Mouse (Mus musculus) forebrain, embryonic 16.5 days (tissue): ENCODE measurements around the gene P3h1. TPM values are rescaled to one million over a fixed set of nuclear protein-coding genes. Genes with fewer than 3 reads are reported as not detected.
"Not testable (repeated sequence)": the region's sequence is repeated elsewhere in the genome, so short reads cannot be mapped to it uniquely, and the experiment has no call there.

Source experiments
- ATAC-seq: fragments of 200-750 bp; cut with Nextera tagmentation; 2 replicates; pipeline ENCODE4 v1.8.0; 2017; ENCODE audit warnings: mild to moderate bottlenecking, moderate library complexity
- H3K27ac ChIP-seq: fragments of 300-500 bp; sonication (generic); 2 replicates; pipeline ENCODE4 v1.5.1; 2014; ENCODE audit warnings: low read length, control low read depth
- H3K27me3 ChIP-seq: fragments of 300-500 bp; sonication (generic); replicated peaks from 2 replicates; pipeline ENCODE4 v1.6.1; 2014; ENCODE audit warnings: low read length; ENCODE audit not compliant: control insufficient read depth, insufficient read depth
- H3K36me3 ChIP-seq: fragments of 300-500 bp; sonication (generic); 2 replicates; pipeline ENCODE4 v1.6.1; 2014; ENCODE audit not compliant: control insufficient read depth, insufficient read depth
- H3K4me1 ChIP-seq: fragments of 300-500 bp; sonication (generic); replicated peaks from 2 replicates; pipeline ENCODE4 v1.6.1; 2014; ENCODE audit warnings: low read length; ENCODE audit not compliant: control insufficient read depth, insufficient read depth
- H3K4me2 ChIP-seq: fragments of 300-500 bp; sonication (generic); 2 replicates; pipeline ENCODE4 v1.6.1; 2014; ENCODE audit warnings: mild to moderate bottlenecking, low read length, control low read depth
- H3K4me3 ChIP-seq: fragments of 300-500 bp; sonication (generic); replicated peaks from 2 replicates; pipeline ENCODE4 v1.5.1; 2014; ENCODE audit warnings: mild to moderate bottlenecking, low read length, control low read depth
- H3K9ac ChIP-seq: fragments of 300-500 bp; sonication (generic); replicated peaks from 2 replicates; pipeline ENCODE4 v1.6.1; 2014; ENCODE audit warnings: low read depth, low read length, control low read depth
- H3K9me3 ChIP-seq: fragments of 300-500 bp; sonication (generic); 2 replicates; pipeline ENCODE4 v1.6.1; 2016; ENCODE audit warnings: low read length; ENCODE audit not compliant: control insufficient read depth
- WGBS: fragments of 180-500 bp; shearing (Covaris S2); extraction: QIAGEN DNeasy Blood & Tissue Kit; methylation state at CpG from one replicate; pipeline ENCODE4 v1.1.7; 2014; 5-methylcytosine and 5-hydroxymethylcytosine counted together
- polyA plus RNA-seq: library from polyadenylated mRNA; unstranded; fragments of >200 nt; fragmentation: Nextera tagmentation; extraction: Ambion mirVana; gene quantifications from 2 replicates; pipeline ENCODE4 v1.2.1, GENCODE M21; 2015

Gene P3h1
- polyA plus RNA-seq, 1 experiment from 2014 or later: 9.3 TPM

DNA sequence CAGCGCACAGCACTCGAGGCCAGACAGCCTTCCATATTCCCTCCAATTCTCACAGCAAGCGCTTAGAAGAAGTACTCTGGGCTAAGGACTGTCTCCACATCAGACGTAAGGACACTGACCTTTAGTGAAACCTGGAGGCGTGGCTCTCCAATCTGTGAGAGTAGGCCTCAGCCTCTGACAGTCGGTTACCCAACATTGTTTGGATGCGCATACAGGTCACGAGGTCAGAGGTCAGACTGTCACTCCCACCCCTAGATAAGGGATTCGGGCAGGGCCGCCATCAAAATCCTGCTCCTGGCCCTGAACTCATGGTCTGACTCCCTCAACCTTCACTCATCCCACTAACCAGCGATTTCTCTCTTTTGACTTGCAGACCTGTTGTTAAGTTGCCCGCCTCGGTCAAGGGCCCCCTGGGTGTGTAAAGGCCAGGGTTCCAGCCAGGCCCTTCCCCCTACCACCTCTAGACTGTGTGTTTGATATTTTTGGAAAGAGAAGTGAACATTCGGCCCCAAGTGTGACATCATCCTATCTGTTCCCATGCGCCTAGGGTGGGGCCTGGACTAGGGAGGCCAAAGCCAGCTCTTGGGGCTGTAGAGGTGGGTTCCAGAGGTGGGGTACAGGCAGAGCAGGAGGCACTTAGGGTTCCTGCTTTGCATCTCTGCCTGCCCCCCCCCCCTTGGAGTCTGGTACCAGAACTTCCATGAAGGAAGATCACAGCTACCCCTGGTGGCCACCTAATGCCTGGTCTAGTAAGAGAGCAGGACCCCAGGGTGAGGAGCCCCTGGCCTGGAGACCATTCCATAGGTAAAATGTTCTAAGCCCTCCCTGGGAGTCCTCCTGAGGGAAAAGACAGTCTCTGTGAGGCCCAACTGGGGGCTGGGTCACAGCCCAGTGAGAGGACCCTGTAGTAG is 26.9 kb downstream of the P3h1 start:
- WGBS: 84% methylated on average over 15 of the region's 15 CpGs
- no peaks in the 10 kb centered on the region for H3K36me3 ChIP-seq
- no peaks in the 10 kb centered on the region for H3K27me3 ChIP-seq
- no peak overlapping the region for H3K27ac ChIP-seq
- no peak overlapping the region for H3K4me2 ChIP-seq
- no peak overlapping the region for H3K9ac ChIP-seq
- peaks cover 6% of the 10 kb centered on the region for H3K4me1 ChIP-seq
- no peaks in the 10 kb centered on the region for H3K9me3 ChIP-seq
- no peak overlapping the region for H3K4me3 ChIP-seq
- ATAC-seq: 0 out of 2 replicates have a peak, but pooled peaks have one; percentile 9

DNA sequence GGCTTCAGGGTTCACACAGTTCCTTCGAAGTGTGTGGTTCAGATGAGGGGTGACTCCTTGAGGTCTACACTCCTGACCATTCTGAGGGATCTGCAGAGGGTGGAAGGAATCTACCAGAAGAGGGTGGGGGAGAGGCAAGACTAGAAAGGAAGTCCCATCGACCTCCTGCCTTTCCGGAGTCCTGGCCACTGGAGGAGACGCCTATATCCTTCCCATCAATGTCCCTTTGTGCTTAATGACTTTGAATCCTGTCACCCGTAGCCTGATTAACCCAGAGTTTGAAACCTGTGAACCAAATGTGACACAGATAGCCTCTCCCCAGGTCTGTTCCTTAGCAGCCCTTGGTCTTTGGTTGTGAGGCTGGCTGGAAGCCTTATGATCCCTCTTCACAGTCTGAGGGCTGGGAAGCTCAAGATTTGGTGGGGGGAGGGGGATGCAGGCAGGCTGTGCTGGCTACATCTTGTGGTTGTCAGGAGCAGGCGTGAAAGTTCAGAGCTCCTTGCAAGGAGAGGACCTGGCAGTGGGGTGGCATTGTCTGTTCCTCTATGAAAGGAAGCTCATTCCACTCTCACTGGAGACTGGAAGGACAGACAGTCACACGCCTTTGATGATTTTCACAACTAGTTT is 28.5 kb downstream of the P3h1 start:
- no peak for ATAC-seq

DNA sequence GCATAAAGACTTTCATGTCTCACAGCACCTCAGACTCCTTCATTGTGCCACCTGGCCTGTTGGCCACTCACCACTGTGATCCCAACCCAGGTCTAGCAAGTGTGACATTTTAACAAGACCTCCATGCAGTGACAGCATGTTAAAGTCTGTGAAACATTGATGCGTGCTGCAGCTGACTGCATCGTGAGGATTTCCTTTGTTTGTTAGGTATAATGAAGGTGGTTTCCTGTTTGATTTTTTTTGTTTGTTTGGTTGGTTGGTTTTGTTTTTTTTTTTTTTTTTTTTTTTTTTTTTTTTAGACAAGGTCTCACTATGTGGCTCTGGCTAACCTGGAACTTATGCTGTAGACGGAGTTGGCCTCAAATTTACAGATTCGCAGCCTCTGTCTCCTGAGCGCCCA is 29.8 kb downstream of the P3h1 start:
- no peak overlapping the region for H3K4me2 ChIP-seq
- H3K4me1 ChIP-seq: no peaks in the 10 kb centered on the region
- no peak for ATAC-seq
- WGBS: 95% methylated on average over 5 of the region's 5 CpGs
- H3K27ac ChIP-seq: no peak overlapping the region
- no peaks in the 10 kb centered on the region for H3K9me3 ChIP-seq
- H3K4me3 ChIP-seq: no peak overlapping the region
- no peaks in the 10 kb centered on the region for H3K36me3 ChIP-seq
- no peaks in the 10 kb centered on the region for H3K27me3 ChIP-seq
- no peak overlapping the region for H3K9ac ChIP-seq

More for the DNA sequence above, 28.5 kb downstream of the P3h1 start:
- H3K36me3 ChIP-seq: no peaks in the 10 kb centered on the region
- no peak overlapping the region for H3K9ac ChIP-seq
- H3K4me3 ChIP-seq: no peak overlapping the region
- H3K9me3 ChIP-seq: no peaks in the 10 kb centered on the region
- H3K27me3 ChIP-seq: no peaks in the 10 kb centered on the region
- 68% methylated on average over 7 of the region's 7 CpGs for WGBS
- H3K4me2 ChIP-seq: no peak overlapping the region
- H3K27ac ChIP-seq: no peak overlapping the region
- no peaks in the 10 kb centered on the region for H3K4me1 ChIP-seq

DNA sequence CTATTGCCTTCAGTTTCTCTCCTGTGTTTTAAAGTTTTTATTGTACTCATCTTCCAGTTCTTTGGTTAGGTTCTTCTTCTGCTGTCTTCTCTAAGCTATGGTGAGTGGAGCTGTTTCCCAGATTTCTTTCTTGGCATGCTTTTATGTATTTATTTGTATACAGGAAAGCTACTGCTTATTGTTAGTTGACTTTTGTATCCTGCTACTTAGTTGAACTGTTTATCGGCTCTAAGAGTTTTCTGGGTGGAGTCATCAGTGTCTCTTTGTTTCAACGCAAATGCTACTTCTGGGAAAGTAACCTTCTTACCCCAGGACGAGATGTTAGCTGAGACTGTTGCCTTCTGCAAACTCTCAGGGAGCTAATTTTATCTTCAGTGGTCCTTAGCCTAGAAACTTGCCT is 30.7 kb downstream of the P3h1 start:
- no peaks in the 10 kb centered on the region for H3K9me3 ChIP-seq
- no peaks in the 10 kb centered on the region; the same call in 1 of the 2 replicates for H3K36me3 ChIP-seq
- WGBS: 80% methylated on average over 3 of the region's 3 CpGs
- H3K4me3 ChIP-seq: no peak overlapping the region
- no peak for ATAC-seq
- H3K27ac ChIP-seq: no peak overlapping the region
- no peaks in the 10 kb centered on the region for H3K4me1 ChIP-seq
- H3K27me3 ChIP-seq: no peaks in the 10 kb centered on the region
- no peak overlapping the region for H3K4me2 ChIP-seq
- no peak overlapping the region for H3K9ac ChIP-seq

DNA sequence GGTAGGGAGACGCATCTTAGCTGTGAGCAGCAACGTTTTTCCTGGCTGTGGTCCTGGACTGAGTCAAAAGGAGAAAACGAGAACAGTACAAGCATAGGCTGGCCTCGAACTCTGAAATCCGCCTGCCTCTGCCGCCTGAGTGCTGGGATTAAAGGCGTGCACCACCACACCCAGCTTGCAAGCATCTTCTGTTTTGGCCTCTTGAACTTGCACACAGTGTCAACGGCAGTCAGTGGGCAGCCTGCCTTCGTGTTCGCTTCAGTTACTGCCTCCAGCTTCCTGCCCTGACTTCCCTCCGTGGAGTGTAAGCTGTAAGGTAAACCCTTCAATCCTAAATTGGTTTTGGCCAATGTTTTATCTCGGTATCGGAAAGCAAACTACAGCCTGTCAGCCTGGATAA is 33.9 kb downstream of the P3h1 start:
- Histone ChIP-seq H3K9me3 (no peaks in the 10 kb centered on the region), H3K27me3 (no peaks in the 10 kb centered on the region), H3K27ac (no peak overlapping the region), H3K4me1 (no peaks in the 10 kb centered on the region), H3K4me2 (no peak overlapping the region), H3K36me3 (peaks cover 10% of the 10 kb centered on the region), H3K9ac (no peak overlapping the region), H3K4me3 (no peak overlapping the region)
- 81% methylated on average over 13 of the region's 13 CpGs for WGBS
- no peak for ATAC-seq

DNA sequence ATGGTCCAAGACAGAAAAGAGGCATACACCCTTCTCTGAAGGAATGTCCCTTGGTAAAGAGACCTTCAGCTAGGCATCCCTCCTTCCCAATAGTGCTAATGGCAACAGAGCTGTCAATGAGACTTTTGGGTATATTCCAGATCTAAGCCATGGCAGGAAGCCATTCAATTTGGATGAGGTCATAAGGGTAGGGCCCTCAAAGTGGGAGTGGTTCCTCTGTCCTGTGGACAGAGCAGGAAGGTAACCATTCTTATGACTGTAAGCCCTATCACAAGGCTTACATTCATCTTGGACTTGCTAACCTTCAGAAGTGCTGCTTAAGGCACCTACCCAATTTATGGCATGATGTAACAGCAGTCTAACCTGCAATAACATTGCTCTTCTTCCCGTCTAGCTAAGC is 41.9 kb downstream of the P3h1 start:
- no peaks in the 10 kb centered on the region for H3K27me3 ChIP-seq
- no peak overlapping the region for H3K27ac ChIP-seq
- peaks cover 43% of the 10 kb centered on the region for H3K36me3 ChIP-seq
- no peak overlapping the region for H3K4me3 ChIP-seq
- H3K4me1 ChIP-seq: no peaks in the 10 kb centered on the region
- no peak overlapping the region for H3K9ac ChIP-seq
- no peak overlapping the region for H3K4me2 ChIP-seq
- WGBS: 97% methylated on average over 1 of the region's 1 CpGs
- ATAC-seq: no peak
- no peaks in the 10 kb centered on the region for H3K9me3 ChIP-seq

DNA sequence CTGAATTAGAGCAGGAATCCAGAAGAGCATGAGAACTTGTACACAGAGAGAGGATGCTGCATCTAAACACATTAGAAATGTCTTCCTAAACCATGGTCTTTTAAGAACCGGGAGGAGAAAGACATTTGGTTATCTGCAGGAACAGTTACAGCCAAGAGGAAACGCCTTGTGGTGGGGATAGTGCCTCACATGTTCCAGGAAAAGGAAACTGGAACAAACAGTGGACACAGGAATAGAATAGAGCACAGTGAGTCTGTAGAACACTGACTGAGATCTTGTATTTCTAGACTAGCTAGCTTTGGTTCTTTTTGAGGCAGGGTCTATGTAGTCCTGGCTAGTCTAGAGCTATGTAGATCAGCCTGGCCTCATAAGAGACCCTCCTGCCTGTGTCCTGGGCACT is 42.5 kb downstream of the P3h1 start:
- peaks cover 43% of the 10 kb centered on the region for H3K36me3 ChIP-seq
- H3K27me3 ChIP-seq: no peaks in the 10 kb centered on the region
- no peak overlapping the region for H3K4me2 ChIP-seq
- H3K4me1 ChIP-seq: no peaks in the 10 kb centered on the region
- 90% methylated on average over 2 of the region's 2 CpGs for WGBS
- no peak overlapping the region for H3K27ac ChIP-seq
- no peak overlapping the region for H3K4me3 ChIP-seq
- H3K9me3 ChIP-seq: no peaks in the 10 kb centered on the region
- H3K9ac ChIP-seq: no peak overlapping the region
- ATAC-seq: no peak

DNA sequence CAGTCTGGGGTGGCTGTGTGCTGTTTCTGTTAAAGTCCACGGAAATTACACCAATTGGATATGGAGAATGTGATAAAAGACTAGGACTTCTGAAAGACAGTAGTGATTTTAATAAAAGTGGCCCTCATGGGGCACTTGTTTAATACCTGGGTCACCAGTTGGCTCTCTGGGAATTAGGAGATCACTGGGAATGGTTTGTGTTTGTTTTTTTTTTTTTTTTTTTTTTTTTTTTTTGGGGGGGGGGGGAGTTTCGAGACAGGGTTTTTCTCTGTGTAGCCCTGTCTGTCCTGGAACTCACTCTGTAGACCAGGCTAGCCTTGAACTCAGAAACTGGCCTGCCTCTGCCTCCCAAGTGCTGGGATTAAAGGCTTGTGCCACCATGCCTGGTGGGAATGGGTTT is 43.0 kb downstream of the P3h1 start:
- H3K4me2 ChIP-seq: no peak overlapping the region

DNA sequence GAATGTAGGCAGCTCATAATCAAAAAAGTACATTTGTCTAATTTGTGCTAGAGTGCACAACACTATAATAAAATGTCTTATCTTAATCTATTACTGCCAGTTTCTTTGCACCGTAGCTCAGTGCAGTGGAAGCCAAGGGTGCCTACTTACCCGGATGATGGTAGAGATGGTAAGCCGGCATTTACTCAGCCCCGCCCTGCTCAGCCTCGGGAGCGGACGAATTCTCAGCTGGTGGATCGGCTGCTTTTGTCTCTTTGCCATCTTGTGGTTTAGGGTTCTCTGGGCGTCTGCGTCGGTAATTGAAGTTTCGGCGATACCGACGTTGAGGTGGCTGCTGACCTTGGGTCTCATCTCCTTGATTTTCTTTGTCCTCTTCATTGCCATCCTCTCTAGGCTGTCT is 46.1 kb downstream of the P3h1 start:
- ATAC-seq, H3K27me3 ChIP-seq, H3K9ac ChIP-seq, H3K27ac ChIP-seq, H3K4me2 ChIP-seq, H3K9me3 ChIP-seq, H3K4me3 ChIP-seq, H3K4me1 ChIP-seq: not testable (repeated sequence)
- peaks cover 46% of the 10 kb centered on the region for H3K36me3 ChIP-seq
- WGBS: 84% methylated on average over 15 of the region's 15 CpGs

More for the DNA sequence above, 43.0 kb downstream of the P3h1 start:
- H3K27ac ChIP-seq: no peak overlapping the region
- no peak for ATAC-seq
- peaks cover 40% of the 10 kb centered on the region for H3K36me3 ChIP-seq
- no peaks in the 10 kb centered on the region for H3K4me1 ChIP-seq
- H3K27me3 ChIP-seq: no peaks in the 10 kb centered on the region
- no peak overlapping the region for H3K4me3 ChIP-seq
- no peaks in the 10 kb centered on the region for H3K9me3 ChIP-seq
- 85% methylated on average over 2 of the region's 2 CpGs for WGBS
- H3K9ac ChIP-seq: no peak overlapping the region
